Mouse (Mus musculus): ENCODE results near the gene Cdc42. TPM values are rescaled to one million over a fixed set of nuclear protein-coding genes. Genes with fewer than 3 reads are reported as not detected.

Gene Cdc42
- polyA plus RNA-seq, 1 experiment from 2014 or later: 991 TPM

DNA sequence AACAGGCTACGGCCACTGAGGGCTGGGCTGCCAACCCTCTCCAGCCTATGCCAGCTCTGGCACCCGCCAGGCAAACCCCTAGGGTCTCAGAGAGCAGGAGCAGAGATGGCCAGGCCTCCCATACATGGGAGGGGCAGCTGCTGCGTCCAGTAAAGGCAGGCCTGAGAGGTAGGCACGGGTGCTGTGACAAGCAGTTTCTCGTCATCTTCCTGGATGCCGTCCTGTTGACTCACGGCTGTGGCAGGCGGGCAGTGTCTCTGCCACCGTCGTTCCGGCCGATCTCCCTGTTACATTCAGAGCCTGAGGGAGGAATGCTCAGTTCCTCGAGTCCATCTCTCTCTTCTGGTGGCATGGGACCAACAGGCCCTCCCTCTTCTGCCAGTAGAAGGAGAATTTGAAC is 70.3 kb downstream of the Cdc42 start:
- no peaks in the 10 kb centered on the region for H3K9me3 ChIP-seq (ENCODE audit: control insufficient read depth, low read length)
- H3K27ac ChIP-seq (replicated peaks; ENCODE audit: low read depth, low read length): no peak overlapping the region
- H3K4me1 ChIP-seq (ENCODE audit: control insufficient read depth, insufficient read depth, low read length): peaks cover 4% of the 10 kb centered on the region; the same call in 1 of the 2 replicates
- WGBS: 72% methylated on average over 13 of the region's 13 CpGs
- H3K27me3 ChIP-seq (ENCODE audit: control insufficient read depth, insufficient read depth, low read length): no peaks in the 10 kb centered on the region; the same call in 1 of the 2 replicates
- H3K4me3 ChIP-seq (replicated peaks; ENCODE audit: low read depth, low read length): no peak overlapping the region
- no peak overlapping the region for H3K9ac ChIP-seq (replicated peaks; ENCODE audit: low read length)
- DNase-seq: no peak
- ATAC-seq (ENCODE audit: low FRiP score, low TSS enrichment): no peak
- H3K36me3 ChIP-seq (ENCODE audit: control insufficient read depth, insufficient read depth, low read length): no peaks in the 10 kb centered on the region
- H3K4me2 ChIP-seq (ENCODE audit: low read length): no peak overlapping the region

DNA sequence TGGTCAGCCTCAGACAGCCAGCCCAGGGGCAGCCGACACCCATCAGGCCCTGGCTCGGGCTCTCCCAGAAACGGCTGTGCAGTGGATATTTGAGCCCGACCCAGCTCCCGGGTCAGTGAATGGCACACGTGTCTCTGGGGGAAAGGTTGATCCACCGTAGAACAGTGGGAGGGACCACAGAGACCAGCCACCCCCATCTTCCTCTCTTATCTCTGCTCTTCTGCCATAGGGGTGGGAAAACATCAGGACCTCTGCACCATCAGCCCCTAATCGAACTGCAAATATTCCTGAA is 70.9 kb downstream of the Cdc42 start:
- peaks cover 3% of the 10 kb centered on the region; the same call in 1 of the 2 replicates for H3K27me3 ChIP-seq (ENCODE audit: control insufficient read depth, insufficient read depth, low read length)
- WGBS: 56% methylated on average over 8 of the region's 8 CpGs
- ATAC-seq (ENCODE audit: low FRiP score, low TSS enrichment) (no peak), DNase-seq (no peak)
- no peak overlapping the region for H3K9ac ChIP-seq (replicated peaks; ENCODE audit: low read length)
- no peak overlapping the region for H3K4me3 ChIP-seq (replicated peaks; ENCODE audit: low read depth, low read length)
- H3K4me1 ChIP-seq (ENCODE audit: control insufficient read depth, insufficient read depth, low read length): peaks cover 4% of the 10 kb centered on the region; the same call in 1 of the 2 replicates
- H3K27ac ChIP-seq (replicated peaks; ENCODE audit: low read depth, low read length): no peak overlapping the region
- no peaks in the 10 kb centered on the region for H3K36me3 ChIP-seq (ENCODE audit: control insufficient read depth, insufficient read depth, low read length)
- H3K4me2 ChIP-seq (ENCODE audit: low read length): no peak overlapping the region
- H3K9me3 ChIP-seq (ENCODE audit: control insufficient read depth, low read length): no peaks in the 10 kb centered on the region

DNA sequence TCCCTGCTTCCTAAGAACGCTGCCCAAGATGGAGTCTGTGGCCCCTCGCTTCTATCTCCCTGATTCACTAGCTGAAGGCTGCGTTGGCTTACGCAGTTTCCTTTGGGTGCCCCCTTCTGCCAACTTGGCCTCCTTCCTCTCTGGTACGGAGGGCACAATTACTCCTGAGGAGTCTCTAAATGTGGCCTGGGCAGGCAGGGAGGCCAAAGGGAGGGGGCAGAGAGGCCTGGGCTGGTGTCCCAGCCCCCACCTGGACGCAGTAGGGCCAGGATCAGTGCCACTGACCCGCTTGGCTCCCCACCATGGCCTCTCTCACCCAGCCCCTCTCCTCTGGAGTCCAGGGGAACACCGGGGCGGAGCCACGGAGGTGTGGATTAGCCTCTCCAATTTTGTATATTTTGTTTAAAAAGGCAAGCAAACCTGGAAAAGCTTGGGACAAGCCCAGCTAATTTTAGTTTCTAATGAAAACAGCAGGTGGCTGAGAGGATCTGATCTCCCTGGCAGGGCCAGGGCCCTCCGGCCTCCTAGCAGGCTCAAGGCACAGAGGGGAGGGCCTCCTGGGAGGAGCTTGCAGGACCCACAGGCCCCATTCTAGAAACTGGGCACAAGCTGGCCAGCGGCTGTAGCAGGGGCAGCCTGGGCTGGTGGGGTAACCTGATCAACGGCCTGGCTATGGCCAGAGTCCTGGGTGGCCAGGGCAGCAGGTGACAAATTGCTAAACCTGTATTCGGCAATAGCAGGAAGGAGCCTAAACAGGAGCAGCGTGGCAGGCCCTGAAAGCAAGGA is 71.5 kb downstream of the Cdc42 start:
- DNase-seq: no peak
- no peaks in the 10 kb centered on the region for H3K9me3 ChIP-seq (ENCODE audit: control insufficient read depth, low read length)
- peaks cover 8% of the 10 kb centered on the region; the same call in 1 of the 2 replicates for H3K27me3 ChIP-seq (ENCODE audit: control insufficient read depth, insufficient read depth, low read length)
- no peak overlapping the region for H3K9ac ChIP-seq (replicated peaks; ENCODE audit: low read length)
- H3K27ac ChIP-seq (replicated peaks; ENCODE audit: low read depth, low read length): no peak overlapping the region
- 74% methylated on average over 15 of the region's 15 CpGs for WGBS
- H3K4me2 ChIP-seq (ENCODE audit: low read length): no peak overlapping the region
- peaks cover 4% of the 10 kb centered on the region; the same call in 1 of the 2 replicates for H3K4me1 ChIP-seq (ENCODE audit: control insufficient read depth, insufficient read depth, low read length)
- H3K4me3 ChIP-seq (replicated peaks; ENCODE audit: low read depth, low read length): no peak overlapping the region
- no peaks in the 10 kb centered on the region for H3K36me3 ChIP-seq (ENCODE audit: control insufficient read depth, insufficient read depth, low read length)
- no peak for ATAC-seq (ENCODE audit: low FRiP score, low TSS enrichment)

DNA sequence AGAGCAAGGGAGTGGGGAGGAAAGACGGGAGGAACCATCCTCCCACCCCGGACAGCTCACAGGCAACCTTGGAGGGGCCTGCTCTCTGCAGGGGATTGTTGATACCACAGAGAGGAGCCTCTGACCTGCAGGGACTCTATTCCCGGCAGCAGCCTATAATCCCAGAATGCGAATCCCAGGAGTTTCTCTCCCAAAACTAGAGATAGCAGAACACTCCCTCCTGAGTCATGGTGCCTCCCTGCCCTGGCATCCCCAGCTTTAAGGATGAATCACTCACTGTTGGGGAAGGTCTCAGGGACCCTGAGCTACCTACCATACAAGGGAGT is 74.2 kb downstream of the Cdc42 start:
- ATAC-seq (ENCODE audit: low FRiP score, low TSS enrichment): no peak
- Histone ChIP-seq H3K4me3 (replicated peaks; ENCODE audit: low read depth, low read length) (no peak overlapping the region), H3K27ac (replicated peaks; ENCODE audit: low read depth, low read length) (no peak overlapping the region), H3K27me3 (ENCODE audit: control insufficient read depth, insufficient read depth, low read length) (peaks cover 29% of the 10 kb centered on the region), H3K9ac (replicated peaks; ENCODE audit: low read length) (no peak overlapping the region), H3K36me3 (ENCODE audit: control insufficient read depth, insufficient read depth, low read length) (no peaks in the 10 kb centered on the region), H3K9me3 (ENCODE audit: control insufficient read depth, low read length) (no peaks in the 10 kb centered on the region), H3K4me1 (ENCODE audit: control insufficient read depth, insufficient read depth, low read length) (peaks cover 14% of the 10 kb centered on the region), H3K4me2 (ENCODE audit: low read length) (no peak overlapping the region)
- WGBS: 11% methylated on average over 4 of the region's 4 CpGs
- no peak for DNase-seq

DNA sequence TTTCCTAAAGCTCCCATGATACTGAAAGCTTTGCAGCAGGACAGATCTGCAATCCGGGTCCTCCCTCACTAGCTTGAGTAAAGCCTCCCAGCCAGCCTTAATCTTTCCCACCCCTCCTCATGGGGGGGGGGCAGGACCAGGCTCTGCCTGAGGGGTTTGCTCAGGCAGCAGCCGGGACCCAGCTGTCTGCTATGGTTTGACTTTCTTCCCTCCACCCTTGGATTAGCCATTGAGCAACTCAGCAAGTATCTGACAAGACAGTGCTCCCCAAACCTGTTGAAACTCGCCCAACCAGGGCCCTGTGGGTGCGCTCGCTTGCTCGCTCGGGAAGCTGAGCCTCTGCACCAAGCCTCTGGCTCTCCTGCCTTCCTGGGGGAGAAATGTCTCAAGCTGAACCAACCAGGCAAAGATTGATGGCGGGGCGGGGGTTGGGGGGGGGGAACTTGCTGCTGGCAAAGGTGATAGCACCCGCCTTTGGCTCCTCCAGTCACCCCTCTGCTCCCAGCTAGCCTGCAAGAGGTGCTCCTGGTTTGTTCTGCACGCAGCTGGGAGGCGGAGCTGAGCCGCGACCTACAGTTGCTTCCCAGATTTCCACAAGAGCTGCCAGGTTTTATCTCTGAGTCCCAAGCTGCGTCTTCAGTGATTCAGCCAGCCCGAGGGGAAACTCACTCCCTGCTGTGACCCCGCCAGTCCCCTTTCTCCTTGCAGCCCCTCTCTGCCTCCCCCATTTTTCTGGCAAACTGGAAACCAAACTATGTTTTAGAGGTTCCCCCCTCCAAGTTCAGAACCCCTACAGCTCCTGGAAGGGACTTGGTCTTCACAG is 74.7 kb downstream of the Cdc42 start:
- Histone ChIP-seq H3K4me2 (ENCODE audit: low read length) (no peak overlapping the region), H3K4me3 (replicated peaks; ENCODE audit: low read depth, low read length) (no peak overlapping the region), H3K27me3 (ENCODE audit: control insufficient read depth, insufficient read depth, low read length) (peaks cover 34% of the 10 kb centered on the region), H3K36me3 (ENCODE audit: control insufficient read depth, insufficient read depth, low read length) (no peaks in the 10 kb centered on the region), H3K27ac (replicated peaks; ENCODE audit: low read depth, low read length) (no peak overlapping the region), H3K9me3 (ENCODE audit: control insufficient read depth, low read length) (no peaks in the 10 kb centered on the region), H3K4me1 (ENCODE audit: control insufficient read depth, insufficient read depth, low read length) (peaks cover 20% of the 10 kb centered on the region), H3K9ac (replicated peaks; ENCODE audit: low read length) (no peak overlapping the region)
- no peak for DNase-seq
- WGBS: 9% methylated on average over 17 of the region's 17 CpGs
- no peak for ATAC-seq (ENCODE audit: low FRiP score, low TSS enrichment)

DNA sequence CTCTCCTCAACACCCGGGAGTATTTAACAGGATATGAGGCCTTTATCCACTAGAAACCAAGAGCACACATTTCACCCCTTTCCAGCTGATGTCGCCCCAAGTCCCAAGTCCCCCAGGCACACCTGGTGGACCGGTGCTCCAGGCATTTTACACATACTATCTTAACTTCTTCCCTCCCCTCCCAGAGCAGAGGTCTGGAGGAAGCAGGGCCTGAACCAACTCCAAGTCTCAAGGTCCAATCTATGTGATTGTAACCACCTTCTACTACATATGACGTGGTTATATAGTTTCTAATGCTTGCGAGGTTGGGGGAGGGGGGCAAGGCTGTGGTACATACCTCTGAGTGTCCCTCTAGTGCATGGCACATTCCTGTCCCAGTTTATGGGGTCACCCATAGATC is 75.4 kb downstream of the Cdc42 start:
- WGBS: 87% methylated on average over 5 of the region's 5 CpGs
- Histone ChIP-seq H3K9me3 (ENCODE audit: control insufficient read depth, low read length) (no peaks in the 10 kb centered on the region), H3K36me3 (ENCODE audit: control insufficient read depth, insufficient read depth, low read length) (no peaks in the 10 kb centered on the region), H3K4me1 (ENCODE audit: control insufficient read depth, insufficient read depth, low read length) (peaks cover 23% of the 10 kb centered on the region), H3K9ac (replicated peaks; ENCODE audit: low read length) (no peak overlapping the region), H3K4me3 (replicated peaks; ENCODE audit: low read depth, low read length) (no peak overlapping the region), H3K27me3 (ENCODE audit: control insufficient read depth, insufficient read depth, low read length) (peaks cover 37% of the 10 kb centered on the region), H3K4me2 (ENCODE audit: low read length) (no peak overlapping the region), H3K27ac (replicated peaks; ENCODE audit: low read depth, low read length) (no peak overlapping the region)
- DNase-seq (no peak), ATAC-seq (ENCODE audit: low FRiP score, low TSS enrichment) (no peak)

DNA sequence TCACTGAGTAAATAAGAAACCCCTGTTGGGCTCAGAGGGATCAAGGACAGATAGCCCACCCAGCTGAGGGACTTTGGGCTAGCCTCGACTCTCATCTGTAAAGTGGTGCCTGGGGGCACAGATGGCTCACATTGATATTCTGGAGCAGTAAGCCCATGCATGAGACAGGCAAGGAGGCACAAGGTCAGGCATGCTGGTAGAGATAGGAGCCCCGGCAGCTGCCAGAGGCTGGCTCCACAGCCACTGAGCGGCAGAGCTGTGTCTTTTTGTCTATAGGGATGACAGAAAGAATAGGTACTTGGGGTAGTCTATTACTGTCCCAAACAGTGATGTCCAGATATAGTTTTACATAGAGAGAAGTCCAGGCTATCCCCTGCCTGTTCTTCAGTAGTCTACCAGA is 76.2 kb downstream of the Cdc42 start:
- DNase-seq: no peak
- H3K27me3 ChIP-seq (ENCODE audit: control insufficient read depth, insufficient read depth, low read length): peaks cover 44% of the 10 kb centered on the region

DNA sequence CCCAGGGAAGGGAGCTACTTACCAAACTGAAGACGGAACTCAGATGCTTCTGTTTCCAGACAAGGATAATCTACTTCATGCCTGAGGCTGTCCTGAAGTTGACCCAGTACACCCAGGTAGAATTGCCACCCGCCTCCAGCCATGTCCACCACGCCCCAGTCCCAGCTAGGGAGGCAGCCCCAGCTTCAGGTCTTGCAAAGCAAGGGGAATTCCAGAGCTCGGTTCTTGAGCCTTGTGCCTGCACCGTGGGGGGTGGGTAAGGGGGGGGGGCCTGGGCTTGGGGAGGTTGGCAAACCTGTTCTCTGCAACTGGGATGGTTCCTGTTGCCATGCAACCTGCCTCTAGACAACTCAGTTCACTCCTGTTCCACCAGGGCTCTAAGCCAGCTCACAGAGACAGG is 78.2 kb downstream of the Cdc42 start:
- 14% methylated on average over 5 of the region's 5 CpGs for WGBS
- DNase-seq (no peak), ATAC-seq (ENCODE audit: low FRiP score, low TSS enrichment) (no peak)
- H3K27me3 ChIP-seq (ENCODE audit: control insufficient read depth, insufficient read depth, low read length): peaks cover 54% of the 10 kb centered on the region
- H3K27ac ChIP-seq (replicated peaks; ENCODE audit: low read depth, low read length): no peak overlapping the region
- H3K9me3 ChIP-seq (ENCODE audit: control insufficient read depth, low read length): no peaks in the 10 kb centered on the region
- H3K4me3 ChIP-seq (replicated peaks; ENCODE audit: low read depth, low read length): no peak overlapping the region
- H3K4me1 ChIP-seq (ENCODE audit: control insufficient read depth, insufficient read depth, low read length): peaks cover 23% of the 10 kb centered on the region
- H3K36me3 ChIP-seq (ENCODE audit: control insufficient read depth, insufficient read depth, low read length): no peaks in the 10 kb centered on the region
- no peak overlapping the region for H3K9ac ChIP-seq (replicated peaks; ENCODE audit: low read length)
- peak overlapping the region; percentile 4; the same call in 1 of the 2 replicates for H3K4me2 ChIP-seq (ENCODE audit: low read length)

More for the DNA sequence above, 76.2 kb downstream of the Cdc42 start:
- Histone ChIP-seq H3K9ac (replicated peaks; ENCODE audit: low read length) (no peak overlapping the region), H3K4me1 (ENCODE audit: control insufficient read depth, insufficient read depth, low read length) (peaks cover 23% of the 10 kb centered on the region), H3K36me3 (ENCODE audit: control insufficient read depth, insufficient read depth, low read length) (no peaks in the 10 kb centered on the region), H3K4me3 (replicated peaks; ENCODE audit: low read depth, low read length) (no peak overlapping the region), H3K4me2 (ENCODE audit: low read length) (no peak overlapping the region), H3K27ac (replicated peaks; ENCODE audit: low read depth, low read length) (no peak overlapping the region), H3K9me3 (ENCODE audit: control insufficient read depth, low read length) (no peaks in the 10 kb centered on the region)
- no peak for ATAC-seq (ENCODE audit: low FRiP score, low TSS enrichment)
- 79% methylated on average over 3 of the region's 3 CpGs for WGBS

Data from midbrain, embryonic 14.5 days (tissue).